Mouse (Mus musculus): Measurements from ENCODE around the gene Txndc5.

Gene Txndc5

GRCm38 (mm10) chr13:38476936-38477335 is 51.7 kb downstream of the Txndc5 start:
- in situ Hi-C loops (cut with MboI; ENCODE audit: unreplicated experiment in 2 of 2), result no loop called here

GRCm38 (mm10) chr13:38473497-38473896 is 55.1 kb downstream of the Txndc5 start:
- in situ Hi-C loops (cut with MboI; ENCODE audit: unreplicated experiment in 2 of 2), result no loop called here

- in situ Hi-C loops (cut with MboI; ENCODE audit: unreplicated experiment in 2 of 2), result no loop called here
Measured at GRCm38 (mm10) chr13:38472636-38473035, 56.0 kb downstream of the Txndc5 start.

GRCm38 (mm10) chr13:38470882-38471281 is 57.7 kb downstream of the Txndc5 start:
- in situ Hi-C loops (cut with MboI; ENCODE audit: unreplicated experiment in 2 of 2), result no loop called here

- in situ Hi-C loops (cut with MboI; ENCODE audit: unreplicated experiment in 2 of 2), result no loop called here
Measured at GRCm38 (mm10) chr13:38463410-38463809, 65.2 kb downstream of the Txndc5 start.

GRCm38 (mm10) chr13:38451446-38451845 is 77.2 kb downstream of the Txndc5 start:
- in situ Hi-C loops (cut with MboI; ENCODE audit: unreplicated experiment in 2 of 2), result no loop called here

All from v-Abl transformed pro-B cells (cell line).